Mouse (Mus musculus): ENCODE measurements around the gene Ccl4.

Ccl4 gene

GRCm38 (mm10) chr11:83662204-83662603 lies at the start of gene Ccl4:
Gene Ccl4, plus strand, starts transcription at chr11:83662584.
- no peak for DNase-seq (ENCODE audit: extremely low read depth, low read depth, low spot score)

- no peak for DNase-seq (ENCODE audit: extremely low read depth, low read depth, low spot score)
Measured at GRCm38 (mm10) chr11:83616586-83616985, 45.8 kb upstream of the Ccl4 start.

- no peak for DNase-seq (ENCODE audit: extremely low read depth, low read depth, low spot score)
Measured at GRCm38 (mm10) chr11:83618238-83618637, 44.1 kb upstream of the Ccl4 start.

GRCm38 (mm10) chr11:83619037-83619436 lies 43.3 kb upstream of the Ccl4 start:
- no peak for DNase-seq (ENCODE audit: extremely low read depth, low read depth, low spot score)

- DNase-seq (ENCODE audit: extremely low read depth, low read depth, low spot score), result no peak
Measured at GRCm38 (mm10) chr11:83623586-83623985, 38.8 kb upstream of the Ccl4 start.

GRCm38 (mm10) chr11:83628808-83629207 lies 33.6 kb upstream of the Ccl4 start:
- DNase-seq (ENCODE audit: extremely low read depth, low read depth, low spot score), result no peak

- no peak for DNase-seq (ENCODE audit: extremely low read depth, low read depth, low spot score)
Measured at GRCm38 (mm10) chr11:83630630-83631029, 31.8 kb upstream of the Ccl4 start.

- DNase-seq (ENCODE audit: extremely low read depth, low read depth, low spot score), result no peak
Measured at GRCm38 (mm10) chr11:83631065-83631464, 31.3 kb upstream of the Ccl4 start.

- DNase-seq (ENCODE audit: extremely low read depth, low read depth, low spot score), result no peak
Measured at GRCm38 (mm10) chr11:83632744-83633143, 29.6 kb upstream of the Ccl4 start.

- DNase-seq (ENCODE audit: extremely low read depth, low read depth, low spot score), result no peak
Measured at GRCm38 (mm10) chr11:83634425-83634824, 28.0 kb upstream of the Ccl4 start.

GRCm38 (mm10) chr11:83634898-83635297 lies 27.5 kb upstream of the Ccl4 start:
- DNase-seq (ENCODE audit: extremely low read depth, low read depth, low spot score), result no peak

GRCm38 (mm10) chr11:83636742-83637235 lies 25.6 kb upstream of the Ccl4 start:
- DNase-seq (ENCODE audit: extremely low read depth, low read depth, low spot score), result no peak

GRCm38 (mm10) chr11:83638934-83639333 lies 23.4 kb upstream of the Ccl4 start:
- DNase-seq (ENCODE audit: extremely low read depth, low read depth, low spot score), result no peak

- DNase-seq (ENCODE audit: extremely low read depth, low read depth, low spot score), result no peak
Measured at GRCm38 (mm10) chr11:83639533-83639932, 22.9 kb upstream of the Ccl4 start.

GRCm38 (mm10) chr11:83640141-83640540 lies 22.2 kb upstream of the Ccl4 start:
- DNase-seq (ENCODE audit: extremely low read depth, low read depth, low spot score), result no peak

GRCm38 (mm10) chr11:83641216-83641615 lies 21.2 kb upstream of the Ccl4 start:
- DNase-seq (ENCODE audit: extremely low read depth, low read depth, low spot score), result no peak

- DNase-seq (ENCODE audit: extremely low read depth, low read depth, low spot score), result no peak
Measured at GRCm38 (mm10) chr11:83645521-83645920, 16.9 kb upstream of the Ccl4 start, which contains the start of gene Rpl9-ps1. Gene Rpl9-ps1, minus strand, starts transcription at chr11:83645621.

- peak; percentile 89 for DNase-seq (ENCODE audit: extremely low read depth, low read depth, low spot score)
Measured at GRCm38 (mm10) chr11:83646356-83647149, 15.8 kb upstream of the Ccl4 start.

- no peak for DNase-seq (ENCODE audit: extremely low read depth, low read depth, low spot score)
Measured at GRCm38 (mm10) chr11:83649305-83649841, 13.0 kb upstream of the Ccl4 start, which contains the start of gene Ccl3. Gene Ccl3, minus strand, starts transcription at chr11:83649355.

GRCm38 (mm10) chr11:83654606-83655005 lies 7.8 kb upstream of the Ccl4 start:
- DNase-seq (ENCODE audit: extremely low read depth, low read depth, low spot score), result no peak

GRCm38 (mm10) chr11:83657508-83657907 lies 4.9 kb upstream of the Ccl4 start:
- DNase-seq (ENCODE audit: extremely low read depth, low read depth, low spot score), result no peak

GRCm38 (mm10) chr11:83658797-83659196 lies 3.6 kb upstream of the Ccl4 start:
- no peak for DNase-seq (ENCODE audit: extremely low read depth, low read depth, low spot score)

Data from fat pad, adult 2 months (tissue).